Mouse (Mus musculus): Measurements from ENCODE around the gene Elmod3. TPM values are rescaled to one million over a fixed set of nuclear protein-coding genes. Genes with fewer than 3 reads are reported as not detected.

Gene Elmod3
- polyA plus RNA-seq, 1 experiment from 2014 or later = 17.6 TPM

DNA sequence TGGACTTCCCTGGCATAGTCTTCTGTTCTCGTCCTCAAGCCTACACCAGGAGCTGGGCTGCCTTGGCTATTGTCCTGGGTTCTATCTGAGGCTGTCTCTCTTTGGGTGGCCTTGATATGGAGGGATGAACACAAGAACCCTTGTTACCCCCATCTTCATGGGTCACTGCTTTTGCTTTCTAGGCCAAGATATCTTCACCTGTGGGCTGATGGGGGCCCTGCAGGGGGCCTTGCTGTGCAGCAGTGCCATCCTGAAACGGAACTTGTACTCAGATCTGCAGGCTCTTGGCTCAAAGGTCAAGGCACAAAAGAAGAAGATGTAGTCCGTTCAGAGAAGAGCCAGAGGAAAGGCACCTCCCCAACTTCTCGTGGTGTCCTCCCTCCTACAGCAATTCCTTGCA, 8.8 kb upstream of the Elmod3 start:
- Histone ChIP-seq H3K4me1 (no peaks in the 10 kb centered on the region), H3K4me2 (replicated peaks) (no peak overlapping the region), H3K27me3 (no peaks in the 10 kb centered on the region), H3K9me3 (replicated peaks) (no peaks in the 10 kb centered on the region), H3K36me3 (peaks cover 74% of the 10 kb centered on the region), H3K27ac (no peak overlapping the region), H3K9ac (no peak overlapping the region), H3K4me3 (no peak overlapping the region)
- no peak for ATAC-seq (ENCODE audit: low FRiP score)
- WGBS = 85% methylated on average over 4 of the region's 4 CpGs

DNA sequence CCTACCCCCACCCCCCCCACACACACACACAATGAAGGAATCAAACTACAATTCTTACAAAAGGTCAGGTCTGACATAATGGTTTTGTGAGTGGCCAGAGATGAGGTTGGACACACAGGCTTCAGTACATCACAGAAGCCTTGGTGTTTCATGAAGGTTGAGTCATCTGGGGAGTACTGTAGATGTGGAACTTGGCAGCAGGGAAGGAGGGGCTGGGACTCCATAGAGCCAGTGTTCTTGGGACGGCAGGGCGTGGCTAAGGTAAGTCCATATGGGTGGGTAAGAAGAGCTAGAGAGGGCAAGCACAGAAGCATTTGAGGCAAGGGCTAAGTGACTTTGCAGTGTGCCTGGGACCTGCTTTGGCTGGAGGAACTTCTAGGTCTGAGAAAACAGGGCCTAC, 5.9 kb upstream of the Elmod3 start:
- peaks cover under 1% of the 10 kb centered on the region for H3K4me1 ChIP-seq
- 86% methylated on average over 2 of the region's 2 CpGs for WGBS
- H3K36me3 ChIP-seq = peaks cover 47% of the 10 kb centered on the region
- no peak for ATAC-seq (ENCODE audit: low FRiP score)
- no peaks in the 10 kb centered on the region for H3K27me3 ChIP-seq
- H3K9me3 ChIP-seq (replicated peaks) = no peaks in the 10 kb centered on the region
- H3K4me2 ChIP-seq (replicated peaks) = no peak overlapping the region
- no peak overlapping the region for H3K27ac ChIP-seq
- H3K4me3 ChIP-seq = no peak overlapping the region
- no peak overlapping the region for H3K9ac ChIP-seq

DNA sequence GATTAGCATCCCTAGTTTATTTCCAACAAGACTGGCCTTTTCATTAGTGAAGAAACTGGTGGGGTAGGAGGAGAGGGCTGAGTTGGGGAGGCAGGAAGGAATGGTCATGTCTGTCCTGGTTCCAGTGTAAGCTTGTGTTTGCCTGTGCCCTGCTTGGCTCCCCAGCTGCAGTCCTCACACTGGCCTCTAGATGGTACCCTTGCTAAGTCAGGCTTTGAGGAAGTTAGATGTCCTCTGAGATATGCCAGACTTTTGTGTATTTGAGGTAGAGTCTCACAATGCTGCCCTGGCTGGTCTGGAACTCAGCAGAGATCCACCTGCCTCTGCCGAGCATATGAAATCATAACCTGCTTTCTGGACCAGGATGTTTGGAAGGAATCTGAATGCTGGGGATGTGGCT, 3.5 kb upstream of the Elmod3 start:
- Histone ChIP-seq H3K27ac (no peak overlapping the region), H3K27me3 (no peaks in the 10 kb centered on the region), H3K9ac (no peak overlapping the region), H3K4me1 (peaks cover 16% of the 10 kb centered on the region), H3K36me3 (peaks cover 31% of the 10 kb centered on the region), H3K9me3 (replicated peaks) (no peaks in the 10 kb centered on the region), H3K4me3 (no peak overlapping the region), H3K4me2 (replicated peaks) (no peak overlapping the region)
- no peak for ATAC-seq (ENCODE audit: low FRiP score)
- 63% methylated on average over 1 of the region's 1 CpGs for WGBS

DNA sequence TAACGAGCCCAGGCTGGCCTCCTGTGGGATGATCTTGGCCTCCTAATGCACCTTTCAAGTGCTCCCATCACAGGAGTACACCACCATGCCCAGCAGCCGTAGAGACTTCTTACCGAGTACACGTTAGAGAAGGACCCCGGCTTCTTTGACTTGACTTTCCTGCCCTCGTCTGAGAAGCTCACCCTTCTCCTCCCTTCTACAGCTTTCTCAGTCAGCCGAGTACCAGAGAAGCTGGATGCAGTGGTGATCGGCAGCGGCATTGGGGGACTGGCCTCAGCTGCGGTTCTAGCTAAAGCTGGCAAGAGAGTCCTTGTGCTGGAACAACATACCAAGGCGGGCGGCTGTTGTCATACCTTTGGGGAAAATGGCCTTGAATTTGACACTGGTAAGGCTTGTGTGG, 2.6 kb upstream of the Elmod3 start:
- H3K4me2 ChIP-seq (replicated peaks) = no peak overlapping the region
- no peak overlapping the region for H3K27ac ChIP-seq
- H3K4me3 ChIP-seq = no peak overlapping the region
- H3K9me3 ChIP-seq (replicated peaks) = no peaks in the 10 kb centered on the region
- H3K27me3 ChIP-seq = no peaks in the 10 kb centered on the region
- H3K9ac ChIP-seq = no peak overlapping the region
- H3K36me3 ChIP-seq = peaks cover 21% of the 10 kb centered on the region
- no peak for ATAC-seq (ENCODE audit: low FRiP score)
- peaks cover 17% of the 10 kb centered on the region for H3K4me1 ChIP-seq
- 87% methylated on average over 12 of the region's 12 CpGs for WGBS

DNA sequence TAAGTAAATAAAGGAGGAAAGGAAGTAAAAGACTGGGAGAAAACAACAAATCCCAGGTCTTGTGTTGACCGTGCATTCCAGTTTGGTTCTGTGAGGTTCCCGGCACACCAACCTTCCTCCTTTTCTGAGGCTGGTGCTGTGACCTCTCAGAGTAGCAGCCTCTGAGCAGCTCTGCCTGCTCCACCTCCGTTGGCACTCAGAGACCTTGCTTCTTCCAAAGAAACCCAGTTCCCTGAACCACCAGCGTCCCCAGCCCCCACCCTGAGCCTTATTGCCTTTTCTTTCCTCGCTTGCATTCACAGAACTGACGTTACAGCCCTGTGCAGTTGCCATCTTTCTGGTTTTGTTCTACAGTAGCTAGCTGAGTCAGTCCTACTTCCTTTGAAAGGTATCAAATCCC, 2.0 kb upstream of the Elmod3 start:
- H3K4me1 ChIP-seq = peaks cover 17% of the 10 kb centered on the region
- H3K27ac ChIP-seq = no peak overlapping the region
- 0 out of 2 replicates have a peak, but pooled peaks cover 16% of the 10 kb centered on the region for H3K36me3 ChIP-seq
- ATAC-seq (ENCODE audit: low FRiP score) = no peak
- no peaks in the 10 kb centered on the region for H3K9me3 ChIP-seq (replicated peaks)
- H3K4me3 ChIP-seq = no peak overlapping the region
- 80% methylated on average over 6 of the region's 6 CpGs for WGBS
- no peak overlapping the region for H3K4me2 ChIP-seq (replicated peaks)
- no peaks in the 10 kb centered on the region for H3K27me3 ChIP-seq
- H3K9ac ChIP-seq = no peak overlapping the region

DNA sequence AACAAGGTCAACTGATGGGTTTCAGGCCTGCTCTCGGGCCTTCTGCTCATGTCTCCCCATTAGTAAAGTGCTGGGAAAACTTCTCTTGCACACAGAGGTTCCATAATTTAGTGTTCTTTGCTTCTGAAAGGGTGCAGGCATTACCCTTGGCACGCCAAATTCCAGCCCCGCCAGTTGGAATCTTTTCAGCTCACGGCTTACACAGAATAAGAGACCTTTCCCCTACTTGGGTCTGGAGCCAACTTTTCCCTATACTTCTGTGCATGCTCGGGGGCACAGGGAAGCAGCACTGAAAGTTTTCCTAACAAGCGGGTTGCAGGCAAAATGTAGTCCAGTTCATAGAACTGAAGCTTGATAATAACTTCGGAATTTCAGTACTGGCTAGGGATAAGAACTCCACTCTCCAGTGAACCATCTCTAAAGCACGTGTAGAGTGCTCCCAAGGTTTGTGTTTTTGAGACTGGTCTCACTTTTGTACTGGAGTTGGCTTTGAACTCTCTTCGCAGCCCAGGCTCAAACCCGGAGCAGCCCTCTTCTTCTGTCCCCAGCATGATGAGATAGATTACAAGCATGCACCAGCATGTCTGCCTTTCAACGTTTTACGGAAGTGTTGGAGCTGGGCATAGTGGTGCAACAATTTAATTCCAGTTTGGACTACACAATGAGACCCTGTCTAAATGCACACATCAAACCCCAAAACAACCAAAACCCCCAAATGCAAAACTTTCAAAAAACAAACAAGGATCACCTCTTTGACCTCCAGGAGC, 761 bp upstream of the Elmod3 start:
- no peak overlapping the region for H3K27ac ChIP-seq
- peak; percentile 29; the same call in 1 of the 2 replicates for ATAC-seq (ENCODE audit: low FRiP score)

DNA sequence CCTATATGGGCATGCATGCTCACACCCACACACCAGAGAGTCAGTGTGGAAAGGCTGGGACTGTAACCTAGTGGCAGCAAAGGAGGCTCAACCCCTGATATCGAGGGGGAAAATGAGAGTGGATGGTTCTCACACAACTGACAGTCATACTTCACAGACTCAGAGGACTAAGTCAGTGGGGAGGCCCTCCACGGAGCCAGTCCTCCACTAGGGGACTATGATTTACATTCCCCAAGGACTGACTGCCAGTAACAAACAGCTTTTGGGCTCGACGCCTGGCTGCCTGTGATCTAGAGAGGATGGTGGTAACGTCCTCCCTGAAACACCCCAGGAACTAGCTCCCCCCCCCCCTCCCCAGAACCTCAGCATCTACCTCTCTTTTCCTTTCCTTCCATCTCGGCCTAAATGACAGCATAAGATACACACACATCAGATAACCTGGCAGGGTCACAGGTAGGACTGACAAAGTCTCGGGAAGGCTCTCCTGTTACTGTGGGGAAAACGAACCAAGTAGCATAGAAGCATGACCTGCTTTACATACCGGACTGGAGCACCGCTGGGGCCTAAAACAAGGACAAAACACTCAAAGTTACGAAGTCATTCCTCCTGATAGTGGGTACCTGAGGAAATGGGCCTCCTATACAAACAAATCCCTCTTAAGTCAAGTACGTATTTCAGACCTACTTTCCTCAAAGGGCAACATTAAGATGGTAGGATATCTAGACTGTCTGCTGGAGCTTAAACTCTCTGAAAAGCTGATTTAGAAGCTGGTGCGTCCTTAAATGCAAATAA, 934 bp downstream of the Elmod3 start:
- H3K4me2 ChIP-seq (replicated peaks) = peak overlapping the region; percentile 66
- H3K9ac ChIP-seq = peak overlapping the region; percentile 69
- no peaks in the 10 kb centered on the region for H3K27me3 ChIP-seq
- H3K9me3 ChIP-seq (replicated peaks) = no peaks in the 10 kb centered on the region
- peak overlapping the region; percentile 61 for H3K4me3 ChIP-seq
- WGBS = 57% methylated on average over 13 of the region's 13 CpGs
- no peak overlapping the region for H3K27ac ChIP-seq
- H3K4me1 ChIP-seq = peaks cover 17% of the 10 kb centered on the region
- ATAC-seq (ENCODE audit: low FRiP score) = no peak
- H3K36me3 ChIP-seq = no peaks in the 10 kb centered on the region

More for the DNA sequence above, 761 bp upstream of the Elmod3 start:
- 0 out of 2 replicates have a peak, but pooled peaks cover 5% of the 10 kb centered on the region for H3K36me3 ChIP-seq
- H3K9ac ChIP-seq = peak overlapping the region; percentile 69; the same call in 1 of the 2 replicates
- no peaks in the 10 kb centered on the region for H3K27me3 ChIP-seq
- H3K4me2 ChIP-seq (replicated peaks) = peak overlapping the region; percentile 66
- peaks cover 17% of the 10 kb centered on the region for H3K4me1 ChIP-seq
- peak overlapping the region; percentile 61 for H3K4me3 ChIP-seq
- no peaks in the 10 kb centered on the region for H3K9me3 ChIP-seq (replicated peaks)
- WGBS = 55% methylated on average over 12 of the region's 12 CpGs

DNA sequence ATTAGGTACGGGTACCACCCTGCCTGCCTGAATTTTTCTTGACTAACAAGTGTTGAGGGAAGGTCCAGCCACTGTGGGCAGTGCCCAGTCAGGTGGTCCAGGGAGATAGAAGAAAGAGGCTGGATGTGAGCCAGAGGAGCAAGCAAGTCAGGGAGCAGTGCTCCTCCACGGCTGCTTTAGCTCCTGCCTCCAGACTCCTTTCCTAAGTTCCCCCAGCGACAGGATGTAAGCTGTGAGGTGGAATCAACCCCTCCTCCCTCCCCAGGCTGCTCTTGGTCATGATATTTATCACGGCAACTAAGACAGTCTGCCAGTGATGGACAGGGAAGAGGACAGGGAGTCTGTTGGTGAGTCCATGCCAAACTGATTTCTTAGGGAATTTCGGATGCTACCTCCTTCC, 4.3 kb downstream of the Elmod3 start:
- ATAC-seq (ENCODE audit: low FRiP score) = no peak
- WGBS = 75% methylated on average over 5 of the region's 5 CpGs
- no peaks in the 10 kb centered on the region for H3K27me3 ChIP-seq

DNA sequence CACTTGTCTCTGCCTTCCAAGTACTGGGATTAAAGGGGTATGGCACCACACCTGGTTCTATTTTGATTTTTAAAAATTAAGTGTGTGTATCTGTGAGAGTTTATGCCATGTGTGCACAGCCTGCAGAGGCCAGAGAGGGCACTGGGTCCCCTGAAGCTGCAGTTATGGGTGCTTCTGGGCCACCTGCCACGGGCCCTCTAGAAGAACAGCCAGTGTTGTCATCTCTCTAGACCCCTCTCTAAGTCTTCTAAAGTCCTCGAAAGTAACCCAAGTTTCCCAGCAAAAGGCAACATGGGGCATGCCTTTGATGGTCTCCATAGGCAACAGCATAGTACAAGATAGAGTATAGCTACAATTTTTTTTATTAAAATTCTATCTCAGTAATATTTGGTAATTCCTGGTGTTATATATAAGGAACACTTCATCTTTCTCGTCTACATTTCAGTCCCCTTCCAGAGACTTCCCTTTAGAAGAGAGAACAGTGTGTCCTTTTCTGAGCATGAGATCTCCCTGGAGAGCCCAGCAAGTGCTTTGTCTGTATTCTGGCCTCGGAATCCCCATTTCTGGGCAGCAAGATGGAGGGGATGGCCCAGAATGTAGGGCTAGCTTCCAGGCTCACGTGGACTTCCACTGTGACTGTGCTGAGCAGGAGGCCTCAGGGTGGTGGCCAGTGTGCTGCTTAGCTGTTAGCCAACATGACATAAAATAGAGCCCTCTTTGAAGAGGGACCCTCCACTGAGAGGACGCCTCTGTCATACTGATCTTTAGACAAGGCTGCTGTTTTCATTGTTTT, 5.0 kb downstream of the Elmod3 start:
- no peak for ATAC-seq (ENCODE audit: low FRiP score)
- H3K9ac ChIP-seq = no peak overlapping the region
- no peaks in the 10 kb centered on the region for H3K9me3 ChIP-seq (replicated peaks)
- WGBS = 79% methylated on average over 6 of the region's 6 CpGs
- no peaks in the 10 kb centered on the region for H3K36me3 ChIP-seq
- H3K4me1 ChIP-seq = peaks cover 11% of the 10 kb centered on the region
- H3K4me3 ChIP-seq = no peak overlapping the region
- no peak overlapping the region for H3K4me2 ChIP-seq (replicated peaks)
- H3K27ac ChIP-seq = no peak overlapping the region
- H3K27me3 ChIP-seq = no peaks in the 10 kb centered on the region

More for the DNA sequence above, 4.3 kb downstream of the Elmod3 start:
- H3K27ac ChIP-seq = no peak overlapping the region
- H3K36me3 ChIP-seq = no peaks in the 10 kb centered on the region
- peaks cover 15% of the 10 kb centered on the region for H3K4me1 ChIP-seq
- H3K9ac ChIP-seq = no peak overlapping the region
- H3K4me3 ChIP-seq = no peak overlapping the region
- H3K4me2 ChIP-seq (replicated peaks) = no peak overlapping the region
- H3K9me3 ChIP-seq (replicated peaks) = no peaks in the 10 kb centered on the region

DNA sequence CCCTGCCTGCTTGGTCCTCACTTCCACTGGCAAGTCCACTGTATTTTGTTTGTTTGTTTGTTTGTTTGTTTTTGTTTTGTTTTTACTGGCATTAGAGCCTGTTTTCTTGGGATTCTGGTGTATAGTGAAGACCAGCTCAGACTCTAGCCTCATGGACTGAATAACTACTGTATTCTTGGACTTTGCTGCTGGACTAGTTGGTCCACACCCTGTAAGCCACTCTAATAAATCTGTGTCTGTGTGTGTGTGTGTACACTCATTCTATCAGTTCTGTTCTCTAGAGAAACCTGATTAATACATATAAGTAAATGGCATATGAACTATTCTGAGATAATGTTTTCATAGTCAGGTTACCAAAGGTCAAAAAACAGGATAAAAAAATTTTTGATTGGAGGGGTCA, 8.1 kb downstream of the Elmod3 start:
- Histone ChIP-seq H3K27me3 (no peaks in the 10 kb centered on the region), H3K27ac (no peak overlapping the region), H3K9me3 (replicated peaks) (no peaks in the 10 kb centered on the region), H3K4me1 (no peaks in the 10 kb centered on the region), H3K9ac (no peak overlapping the region), H3K4me2 (replicated peaks) (no peak overlapping the region), H3K36me3 (0 out of 2 replicates have a peak, but pooled peaks cover 5% of the 10 kb centered on the region), H3K4me3 (no peak overlapping the region)
- no peak for ATAC-seq (ENCODE audit: low FRiP score)

DNA sequence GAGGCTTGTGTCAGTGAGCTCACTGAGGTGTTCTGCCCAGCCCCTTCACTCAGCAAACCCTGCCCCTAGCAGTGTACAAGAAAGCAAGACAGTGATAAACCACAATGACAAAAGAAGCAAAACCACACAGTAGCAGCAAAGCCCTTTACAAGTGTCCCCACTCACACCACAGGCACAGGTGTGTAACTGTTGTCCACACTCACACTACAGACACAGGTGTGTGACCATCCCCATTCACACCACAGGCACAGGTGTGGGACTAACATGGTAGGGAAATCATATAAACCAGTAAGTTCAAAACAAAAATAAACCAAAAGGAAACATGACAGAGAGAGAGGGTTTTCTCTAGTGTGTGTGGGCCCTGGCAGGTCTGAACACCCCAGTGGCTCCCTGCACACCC, 9.9 kb downstream of the Elmod3 start:
- Histone ChIP-seq H3K9ac (no peak overlapping the region), H3K27ac (no peak overlapping the region), H3K27me3 (no peaks in the 10 kb centered on the region), H3K9me3 (replicated peaks) (no peaks in the 10 kb centered on the region), H3K4me3 (no peak overlapping the region), H3K4me1 (no peaks in the 10 kb centered on the region), H3K4me2 (replicated peaks) (no peak overlapping the region), H3K36me3 (0 out of 2 replicates have a peak, but pooled peaks cover 9% of the 10 kb centered on the region)
- ATAC-seq (ENCODE audit: low FRiP score) = no peak

DNA sequence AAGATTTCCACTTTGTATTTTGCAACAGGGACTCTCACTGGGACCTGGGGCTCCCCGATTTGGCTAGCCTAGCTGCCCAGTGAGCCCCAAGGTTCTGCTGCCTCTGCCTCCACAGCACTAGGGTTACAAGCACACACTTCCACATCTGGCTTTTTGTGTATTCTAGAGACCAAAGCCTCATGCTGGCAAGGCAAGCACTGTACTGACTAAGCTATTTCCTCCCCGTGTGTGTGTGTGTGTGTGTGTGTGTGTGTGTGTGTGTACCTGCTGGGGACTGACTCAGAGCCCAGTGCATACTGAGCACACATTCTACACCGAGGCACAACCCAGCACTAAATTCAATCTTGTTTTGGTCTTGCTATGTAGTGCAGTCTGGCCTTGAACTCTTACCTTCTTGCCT, 11.5 kb downstream of the Elmod3 start:
- Histone ChIP-seq H3K4me1 (no peaks in the 10 kb centered on the region), H3K36me3 (0 out of 2 replicates have a peak, but pooled peaks cover 9% of the 10 kb centered on the region), H3K4me3 (no peak overlapping the region), H3K27me3 (no peaks in the 10 kb centered on the region), H3K27ac (no peak overlapping the region), H3K9me3 (replicated peaks) (no peaks in the 10 kb centered on the region), H3K4me2 (replicated peaks) (no peak overlapping the region), H3K9ac (no peak overlapping the region)
- no peak for ATAC-seq (ENCODE audit: low FRiP score)
- 82% methylated on average over 3 of the region's 3 CpGs for WGBS
